Comparison of ENCODE assay signal across 29 mouse cellular contexts in the genomic region with DNA sequence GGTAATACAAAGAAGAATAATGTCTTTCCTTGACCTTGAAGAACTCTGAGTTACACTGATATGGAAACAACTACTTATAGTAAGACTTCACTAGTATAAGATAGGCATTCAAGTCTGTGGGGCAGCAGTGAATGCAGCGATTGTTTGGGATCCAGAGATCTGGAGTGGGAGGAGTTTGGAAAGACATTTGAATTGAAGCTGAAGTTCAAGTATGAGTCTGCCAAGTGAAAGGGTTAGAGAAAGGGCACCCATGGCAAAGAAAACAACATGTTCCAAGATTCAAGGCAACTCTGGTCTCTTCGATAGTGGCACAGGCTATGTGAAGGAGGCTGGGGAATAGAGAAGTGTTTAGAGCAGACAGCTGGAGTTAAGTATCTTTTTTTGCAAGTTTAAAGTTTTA.
DNase-seq lines count a peak whose midpoint lies in the region; ATAC-seq and TF ChIP-seq lines count a peak whose summit lies in the region.
"Had no signal": no experiment of that assay in that cellular context is flagged by ENCODE, and none has a peak within 500 bp of the region (broad histone marks: within the 10 kb centered on the region; RNA-seq: fewer than 3 reads in every experiment).

No protein-coding gene starts in this region.

- no peak for TF ChIP-seq POLR2A in brain, embryonic 14.5 days (IDR thresholded peaks at IDR 0.05; ENCODE audit: borderline replicate concordance, extremely low read depth, insufficient read depth, insufficient read length, poor library complexity, severe bottlenecking)

- H3K4me2 ChIP-seq in intestine, embryonic 15.5 days (replicated peaks) = no peak overlapping the region
- H3K4me2 ChIP-seq in intestine, postnatal 0 days (replicated peaks; ENCODE audit: low read depth) = no peak overlapping the region
- no peak overlapping the region for H3K4me2 ChIP-seq in midbrain, embryonic 14.5 days (ENCODE audit: low read length)
- H3K4me2 ChIP-seq in midbrain, embryonic 13.5 days (replicated peaks) = no peak overlapping the region
- H3K4me2 ChIP-seq in hindbrain, embryonic 13.5 days = no peak overlapping the region
- H3K4me2 ChIP-seq: embryonic facial prominence, embryonic 12.5 days; forebrain, embryonic 12.5 days; hindbrain, embryonic 14.5 days; liver, embryonic 13.5 days; lung, embryonic 15.5 days; neural tube, embryonic 12.5 days had no signal

- H3K4me3 ChIP-seq in intestine, embryonic 15.5 days (replicated peaks) = no peak overlapping the region
- no peak overlapping the region for H3K4me3 ChIP-seq in intestine, postnatal 0 days (ENCODE audit: low read depth, low read length)
- H3K4me3 ChIP-seq in midbrain, embryonic 14.5 days (replicated peaks; ENCODE audit: low read depth, low read length) = no peak overlapping the region
- no peak overlapping the region for H3K4me3 ChIP-seq in midbrain, embryonic 13.5 days (replicated peaks)
- H3K4me3 ChIP-seq in hindbrain, embryonic 13.5 days = no peak overlapping the region
- H3K4me3 ChIP-seq: embryonic facial prominence, embryonic 12.5 days; forebrain, embryonic 12.5 days; heart, embryonic 10.5 days; liver, embryonic 13.5 days; lung, embryonic 15.5 days; midbrain, embryonic 10.5 days; myocyte; neural tube, embryonic 12.5 days had no signal

- no peak overlapping the region for H3K9ac ChIP-seq in intestine, embryonic 15.5 days
- no peak overlapping the region for H3K9ac ChIP-seq in intestine, postnatal 0 days (ENCODE audit: low read depth, low read length)
- no peak overlapping the region for H3K9ac ChIP-seq in midbrain, embryonic 14.5 days (replicated peaks; ENCODE audit: low read length)
- H3K9ac ChIP-seq in midbrain, embryonic 13.5 days (replicated peaks) = no peak overlapping the region
- H3K9ac ChIP-seq in hindbrain, embryonic 13.5 days = no peak overlapping the region
- H3K9ac ChIP-seq: embryonic facial prominence, embryonic 12.5 days; forebrain, embryonic 12.5 days; hindbrain, embryonic 14.5 days; liver, embryonic 13.5 days; lung, embryonic 15.5 days; neural tube, embryonic 12.5 days had no signal

- no peak for TF ChIP-seq CTCF in intestine, postnatal 0 days (IDR thresholded peaks at IDR 0.05; ENCODE audit: low read depth)
- TF ChIP-seq CTCF in brain, embryonic 14.5 days (IDR thresholded peaks at IDR 0.05; ENCODE audit: borderline replicate concordance, extremely low read depth, insufficient read depth, insufficient read length) = no peak

- peak; percentile 12; the same call in 1 of the 2 replicates for ATAC-seq in intestine, embryonic 15.5 days
- no peak for ATAC-seq in intestine, postnatal 0 days
- ATAC-seq in midbrain, embryonic 14.5 days (ENCODE audit: low FRiP score, low TSS enrichment) = no peak
- ATAC-seq in midbrain, embryonic 13.5 days = no peak
- no peak for ATAC-seq in hindbrain, embryonic 13.5 days (ENCODE audit: low FRiP score)
- ATAC-seq: activated CD4-positive, CD25-positive, alpha-beta regulatory T cell, adult 4 months; CD4-positive, CD25-positive, alpha-beta regulatory T cell, adult 4 months had no signal

- H3K27me3 ChIP-seq in intestine, embryonic 15.5 days (replicated peaks) = no peaks in the 10 kb centered on the region
- H3K27me3 ChIP-seq in intestine, postnatal 0 days (replicated peaks; ENCODE audit: control insufficient read depth, insufficient read depth, low read length) = peaks cover 2% of the 10 kb centered on the region; the same call in 1 of the 2 replicates
- no peaks in the 10 kb centered on the region for H3K27me3 ChIP-seq in midbrain, embryonic 14.5 days (ENCODE audit: control insufficient read depth, insufficient read depth, low read length)
- H3K27me3 ChIP-seq in midbrain, embryonic 13.5 days = peaks cover 43% of the 10 kb centered on the region
- H3K27me3 ChIP-seq in hindbrain, embryonic 13.5 days = peaks cover 18% of the 10 kb centered on the region
- H3K27me3 ChIP-seq: liver, embryonic 13.5 days had no signal

- H3K9me3 ChIP-seq in intestine, embryonic 15.5 days = no peaks in the 10 kb centered on the region
- no peaks in the 10 kb centered on the region for H3K9me3 ChIP-seq in intestine, postnatal 0 days (ENCODE audit: control insufficient read depth)
- no peaks in the 10 kb centered on the region for H3K9me3 ChIP-seq in midbrain, embryonic 14.5 days (ENCODE audit: control insufficient read depth, low read length)
- H3K9me3 ChIP-seq in midbrain, embryonic 13.5 days = no peaks in the 10 kb centered on the region
- H3K9me3 ChIP-seq in hindbrain, embryonic 13.5 days = no peaks in the 10 kb centered on the region
- H3K9me3 ChIP-seq: embryonic facial prominence, embryonic 12.5 days; forebrain, embryonic 12.5 days; heart, embryonic 10.5 days; liver, embryonic 13.5 days; lung, embryonic 15.5 days; midbrain, embryonic 10.5 days; neural tube, embryonic 12.5 days had no signal

- no peak overlapping the region for H3K27ac ChIP-seq in intestine, embryonic 15.5 days
- H3K27ac ChIP-seq in intestine, postnatal 0 days (ENCODE audit: low read depth, low read length) = no peak overlapping the region
- H3K27ac ChIP-seq in midbrain, embryonic 14.5 days (replicated peaks; ENCODE audit: low read depth, low read length) = no peak overlapping the region
- no peak overlapping the region for H3K27ac ChIP-seq in midbrain, embryonic 13.5 days
- H3K27ac ChIP-seq in hindbrain, embryonic 13.5 days = no peak overlapping the region
- H3K27ac ChIP-seq: embryonic facial prominence, embryonic 12.5 days; forebrain, embryonic 12.5 days; heart, embryonic 10.5 days; hindbrain, embryonic 14.5 days; liver, embryonic 13.5 days; lung, embryonic 15.5 days; midbrain, embryonic 10.5 days; neural tube, embryonic 12.5 days; stomach, postnatal 0 days had no signal

- peak; percentile 2 for DNase-seq in midbrain, embryonic 14.5 days
- DNase-seq in brain, embryonic 14.5 days (ENCODE audit: low read depth) = peak; percentile 53
- DNase-seq in ovary, postnatal 36 days (ENCODE audit: low spot score) = no peak
- DNase-seq: adrenal gland, postnatal 10 days; cerebellum, adult 11 months; cerebellum, adult 9-10 months; cerebellum, postnatal 36 days; gastrocnemius, postnatal 25 days; heart, adult 11 months; heart, postnatal 4 days; kidney, postnatal 25 days; liver, embryonic 13.5 days; right cerebral cortex, postnatal 4 days; thymus, postnatal 4 days had no signal

- 72% methylated on average over 2 of the region's 2 CpGs for WGBS in intestine, embryonic 15.5 days
- 64% methylated on average over 2 of the region's 2 CpGs for WGBS in intestine, postnatal 0 days
- WGBS in midbrain, embryonic 14.5 days = 82% methylated on average over 2 of the region's 2 CpGs
- 75% methylated on average over 2 of the region's 2 CpGs for WGBS in midbrain, embryonic 13.5 days
- WGBS in hindbrain, embryonic 13.5 days = 70% methylated on average over 2 of the region's 2 CpGs

- H3K36me3 ChIP-seq in intestine, embryonic 15.5 days = no peaks in the 10 kb centered on the region
- no peaks in the 10 kb centered on the region for H3K36me3 ChIP-seq in intestine, postnatal 0 days (ENCODE audit: control insufficient read depth, insufficient read depth)
- no peaks in the 10 kb centered on the region for H3K36me3 ChIP-seq in midbrain, embryonic 14.5 days (ENCODE audit: control insufficient read depth, insufficient read depth, low read length)
- no peaks in the 10 kb centered on the region for H3K36me3 ChIP-seq in midbrain, embryonic 13.5 days
- H3K36me3 ChIP-seq in hindbrain, embryonic 13.5 days = no peaks in the 10 kb centered on the region
- H3K36me3 ChIP-seq: embryonic facial prominence, embryonic 12.5 days; forebrain, embryonic 12.5 days; heart, embryonic 10.5 days; liver, embryonic 13.5 days; lung, embryonic 15.5 days; midbrain, embryonic 10.5 days; neural tube, embryonic 12.5 days had no signal

- no peaks in the 10 kb centered on the region for H3K4me1 ChIP-seq in intestine, embryonic 15.5 days (replicated peaks)
- no peaks in the 10 kb centered on the region for H3K4me1 ChIP-seq in intestine, postnatal 0 days (replicated peaks; ENCODE audit: control insufficient read depth, insufficient read depth, low read length)
- H3K4me1 ChIP-seq in midbrain, embryonic 14.5 days (ENCODE audit: control insufficient read depth, insufficient read depth, low read length) = no peaks in the 10 kb centered on the region
- no peaks in the 10 kb centered on the region for H3K4me1 ChIP-seq in midbrain, embryonic 13.5 days (replicated peaks)
- 0 out of 2 replicates have a peak, but pooled peaks cover 3% of the 10 kb centered on the region for H3K4me1 ChIP-seq in hindbrain, embryonic 13.5 days (replicated peaks)
- H3K4me1 ChIP-seq: embryonic facial prominence, embryonic 12.5 days; liver, embryonic 13.5 days; lung, embryonic 15.5 days; neural tube, embryonic 12.5 days had no signal
